Mouse (Mus musculus): ENCODE data around the gene Btg2. TPM values are rescaled to one million over a fixed set of nuclear protein-coding genes. Genes with fewer than 3 reads are reported as not detected.

Btg2 gene
- 20.8 and 28.6 TPM in 2 replicates for polyA plus RNA-seq (2014; fragmentation: Nextera tagmentation; extraction: Ambion mirVana)

DNA sequence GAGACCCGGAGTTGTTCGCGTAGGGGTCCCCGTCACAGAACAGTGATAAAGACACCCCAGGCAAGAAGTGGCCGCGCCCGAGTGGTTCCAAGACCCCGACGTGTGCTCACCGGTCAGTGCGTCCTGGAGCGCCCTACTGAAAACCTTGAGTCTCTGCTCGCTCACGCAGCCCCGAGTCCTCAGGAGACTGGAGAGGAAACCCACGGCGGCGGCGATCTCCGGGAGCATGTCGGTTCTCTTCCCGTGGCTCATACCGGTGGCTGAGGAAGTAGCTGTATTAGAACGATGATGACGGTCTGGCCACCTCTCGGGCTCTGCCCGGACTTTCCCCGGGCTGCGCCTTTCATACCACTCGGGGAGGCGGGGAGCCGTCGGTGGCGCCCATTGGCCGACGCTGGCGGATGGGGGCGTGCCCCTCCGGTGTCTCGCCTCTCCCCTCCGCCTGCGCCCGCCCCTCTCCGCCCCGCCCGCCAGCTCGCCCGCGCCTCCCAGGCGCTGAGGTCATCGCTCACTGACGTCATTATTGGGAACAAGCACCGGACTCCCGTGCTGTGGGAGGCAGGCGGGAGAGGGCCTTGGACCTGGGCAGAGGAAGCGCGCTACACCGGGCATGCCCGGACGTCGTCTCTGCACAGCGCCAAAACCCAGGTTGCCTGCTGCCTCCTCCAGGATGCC, at the start of gene Btg2:
TSS of gene Btg2 (minus strand) at position 319 of the 675 bp plus-strand sequence.
- Histone ChIP-seq H3K27me3 (ENCODE audit: control insufficient read depth, insufficient read depth, low read length) (no peaks in the 10 kb centered on the region), H3K9ac (ENCODE audit: low read depth, low read length) (peak within 1 kb of the TSS; percentile 76), H3K9me3 (ENCODE audit: control insufficient read depth, low read length) (no peaks in the 10 kb centered on the region), H3K27ac (ENCODE audit: low read depth, low read length) (peak within 1 kb of the TSS; percentile 60), H3K4me2 (replicated peaks; ENCODE audit: low read depth, low read length) (peak within 1 kb of the TSS; percentile 64), H3K36me3 (ENCODE audit: control insufficient read depth, insufficient read depth, low read length) (peaks cover 9% of the 10 kb centered on the region; the same call in 1 of the 2 replicates), H3K4me3 (ENCODE audit: low read length) (peak within 1 kb of the TSS; percentile 66), H3K4me1 (ENCODE audit: control insufficient read depth, insufficient read depth, low read length) (peaks cover 40% of the 10 kb centered on the region)
- WGBS: 0% methylated on average over 56 of the region's 62 CpGs
- peak; percentile 95 for ATAC-seq (ENCODE audit: low FRiP score, low TSS enrichment)

GRCm38 (mm10) chr1:134122195-134122594, 43.3 kb upstream of the Btg2 start:
- no peak overlapping the region for H3K27ac ChIP-seq (ENCODE audit: low read depth, low read length)
- no peak for ATAC-seq (ENCODE audit: low FRiP score, low TSS enrichment)
- peaks cover 2% of the 10 kb centered on the region; the same call in 1 of the 2 replicates for H3K9me3 ChIP-seq (ENCODE audit: control insufficient read depth, low read length)
- 61% methylated on average over 9 of the region's 9 CpGs for WGBS
- H3K4me3 ChIP-seq (ENCODE audit: low read length): no peak overlapping the region
- no peaks in the 10 kb centered on the region for H3K27me3 ChIP-seq (ENCODE audit: control insufficient read depth, insufficient read depth, low read length)
- H3K4me2 ChIP-seq (replicated peaks; ENCODE audit: low read depth, low read length): no peak overlapping the region
- H3K9ac ChIP-seq (ENCODE audit: low read depth, low read length): no peak overlapping the region
- no peaks in the 10 kb centered on the region for H3K36me3 ChIP-seq (ENCODE audit: control insufficient read depth, insufficient read depth, low read length)
- no peaks in the 10 kb centered on the region for H3K4me1 ChIP-seq (ENCODE audit: control insufficient read depth, insufficient read depth, low read length)

- H3K9ac ChIP-seq (ENCODE audit: low read depth, low read length): no peak overlapping the region
- no peaks in the 10 kb centered on the region for H3K36me3 ChIP-seq (ENCODE audit: control insufficient read depth, insufficient read depth, low read length)
- peaks cover 7% of the 10 kb centered on the region; the same call in 1 of the 2 replicates for H3K4me1 ChIP-seq (ENCODE audit: control insufficient read depth, insufficient read depth, low read length)
- 3% methylated on average over 5 of the region's 5 CpGs for WGBS
- no peak overlapping the region for H3K27ac ChIP-seq (ENCODE audit: low read depth, low read length)
- H3K9me3 ChIP-seq (ENCODE audit: control insufficient read depth, low read length): peaks cover 2% of the 10 kb centered on the region; the same call in 1 of the 2 replicates
- H3K4me3 ChIP-seq (ENCODE audit: low read length): no peak overlapping the region
- ATAC-seq (ENCODE audit: low FRiP score, low TSS enrichment): no peak
- no peak overlapping the region for H3K4me2 ChIP-seq (replicated peaks; ENCODE audit: low read depth, low read length)
- H3K27me3 ChIP-seq (ENCODE audit: control insufficient read depth, insufficient read depth, low read length): no peaks in the 10 kb centered on the region
Observed at GRCm38 (mm10) chr1:134120179-134120578, 41.3 kb upstream of the Btg2 start.

GRCm38 (mm10) chr1:134117110-134117509, 38.2 kb upstream of the Btg2 start:
- Histone ChIP-seq H3K4me1 (ENCODE audit: control insufficient read depth, insufficient read depth, low read length) (peaks cover 7% of the 10 kb centered on the region), H3K27me3 (ENCODE audit: control insufficient read depth, insufficient read depth, low read length) (no peaks in the 10 kb centered on the region), H3K27ac (ENCODE audit: low read depth, low read length) (no peak overlapping the region), H3K9me3 (ENCODE audit: control insufficient read depth, low read length) (peaks cover 2% of the 10 kb centered on the region; the same call in 1 of the 2 replicates), H3K36me3 (ENCODE audit: control insufficient read depth, insufficient read depth, low read length) (no peaks in the 10 kb centered on the region), H3K4me3 (ENCODE audit: low read length) (no peak overlapping the region), H3K9ac (ENCODE audit: low read depth, low read length) (no peak overlapping the region), H3K4me2 (replicated peaks; ENCODE audit: low read depth, low read length) (no peak overlapping the region)
- 79% methylated on average over 5 of the region's 5 CpGs for WGBS
- no peak for ATAC-seq (ENCODE audit: low FRiP score, low TSS enrichment)

DNA sequence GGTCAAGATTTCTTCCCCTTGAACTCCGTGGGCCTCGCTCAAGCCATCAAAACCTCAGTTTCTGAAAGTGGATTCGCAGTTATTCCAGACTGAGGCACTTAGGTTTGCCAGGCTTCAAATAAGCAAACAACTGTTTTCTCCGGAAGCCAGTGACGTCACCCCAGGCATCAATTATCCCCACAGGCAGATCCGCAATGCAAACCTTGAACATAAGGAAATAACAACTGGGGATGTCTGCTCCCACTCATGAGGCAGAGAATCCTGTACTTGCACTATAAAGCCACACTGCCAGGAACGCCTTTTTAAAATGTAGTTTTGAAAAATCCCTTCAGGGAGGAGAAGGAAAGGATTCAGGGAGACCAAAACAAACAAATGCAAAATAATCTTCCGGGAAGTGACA, 36.5 kb upstream of the Btg2 start:
- Histone ChIP-seq H3K4me1 (ENCODE audit: control insufficient read depth, insufficient read depth, low read length) (peaks cover 7% of the 10 kb centered on the region), H3K9me3 (ENCODE audit: control insufficient read depth, low read length) (peaks cover 2% of the 10 kb centered on the region; the same call in 1 of the 2 replicates), H3K27me3 (ENCODE audit: control insufficient read depth, insufficient read depth, low read length) (no peaks in the 10 kb centered on the region), H3K4me2 (replicated peaks; ENCODE audit: low read depth, low read length) (no peak overlapping the region), H3K9ac (ENCODE audit: low read depth, low read length) (no peak overlapping the region), H3K36me3 (ENCODE audit: control insufficient read depth, insufficient read depth, low read length) (no peaks in the 10 kb centered on the region), H3K27ac (ENCODE audit: low read depth, low read length) (no peak overlapping the region), H3K4me3 (ENCODE audit: low read length) (no peak overlapping the region)
- 60% methylated on average over 8 of the region's 8 CpGs for WGBS
- no peak for ATAC-seq (ENCODE audit: low FRiP score, low TSS enrichment)

GRCm38 (mm10) chr1:134114730-134115129, 35.8 kb upstream of the Btg2 start:
- no peak overlapping the region for H3K4me3 ChIP-seq (ENCODE audit: low read length)
- H3K27ac ChIP-seq (ENCODE audit: low read depth, low read length): no peak overlapping the region
- WGBS: 78% methylated on average over 13 of the region's 13 CpGs
- H3K4me1 ChIP-seq (ENCODE audit: control insufficient read depth, insufficient read depth, low read length): peaks cover 7% of the 10 kb centered on the region
- H3K36me3 ChIP-seq (ENCODE audit: control insufficient read depth, insufficient read depth, low read length): no peaks in the 10 kb centered on the region
- no peak overlapping the region for H3K4me2 ChIP-seq (replicated peaks; ENCODE audit: low read depth, low read length)
- no peak for ATAC-seq (ENCODE audit: low FRiP score, low TSS enrichment)
- peaks cover 2% of the 10 kb centered on the region; the same call in 1 of the 2 replicates for H3K9me3 ChIP-seq (ENCODE audit: control insufficient read depth, low read length)
- H3K27me3 ChIP-seq (ENCODE audit: control insufficient read depth, insufficient read depth, low read length): no peaks in the 10 kb centered on the region
- no peak overlapping the region for H3K9ac ChIP-seq (ENCODE audit: low read depth, low read length)

DNA sequence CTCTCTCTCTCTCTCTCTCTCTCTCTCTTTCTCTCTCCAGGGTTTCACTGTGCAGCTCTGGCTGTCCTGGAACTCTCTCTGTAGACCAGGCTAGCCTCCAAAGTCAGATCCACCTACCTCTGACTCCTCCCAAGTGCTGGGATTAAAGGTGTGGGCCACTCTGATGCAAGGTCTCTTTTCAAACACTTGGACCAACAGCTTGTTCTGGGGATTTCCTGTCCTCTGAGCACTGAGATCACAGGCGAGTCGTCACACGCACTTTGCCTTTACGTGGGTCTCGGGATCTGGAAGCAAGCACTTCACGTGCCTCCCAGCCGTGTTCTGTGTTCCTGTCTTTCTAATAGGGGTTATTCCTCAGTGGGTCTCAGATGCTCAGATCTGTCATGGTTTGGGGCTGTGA, 35.1 kb upstream of the Btg2 start:
- WGBS: 78% methylated on average over 7 of the region's 7 CpGs
- no peak for ATAC-seq (ENCODE audit: low FRiP score, low TSS enrichment)

DNA sequence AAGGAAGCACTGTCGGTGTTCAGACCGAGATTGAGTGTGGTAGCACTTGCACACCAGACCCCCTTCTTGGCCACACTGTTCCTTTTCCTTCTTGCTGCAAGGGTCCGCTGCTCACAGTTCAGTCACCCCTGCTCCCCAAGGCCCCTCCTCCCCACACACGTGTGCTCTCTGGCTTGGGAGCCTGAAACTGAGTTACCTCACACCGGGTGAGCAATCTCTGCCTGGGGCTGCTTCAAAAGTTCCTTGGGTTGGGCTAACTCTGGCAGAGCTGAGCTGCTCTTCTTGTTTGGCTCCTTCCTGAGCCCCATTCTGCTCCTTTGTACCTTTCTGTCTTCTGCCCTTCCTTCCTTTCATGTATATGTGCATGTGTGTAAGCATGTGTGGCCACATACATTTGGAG, 34.6 kb upstream of the Btg2 start:
- 53% methylated on average over 5 of the region's 5 CpGs for WGBS
- no peak overlapping the region for H3K9ac ChIP-seq (ENCODE audit: low read depth, low read length)
- H3K4me3 ChIP-seq (ENCODE audit: low read length): no peak overlapping the region
- H3K4me1 ChIP-seq (ENCODE audit: control insufficient read depth, insufficient read depth, low read length): peaks cover 7% of the 10 kb centered on the region
- no peaks in the 10 kb centered on the region for H3K9me3 ChIP-seq (ENCODE audit: control insufficient read depth, low read length)
- no peak overlapping the region for H3K4me2 ChIP-seq (replicated peaks; ENCODE audit: low read depth, low read length)
- ATAC-seq (ENCODE audit: low FRiP score, low TSS enrichment): peak; percentile 53; the same call in 1 of the 2 replicates
- no peaks in the 10 kb centered on the region for H3K27me3 ChIP-seq (ENCODE audit: control insufficient read depth, insufficient read depth, low read length)
- H3K36me3 ChIP-seq (ENCODE audit: control insufficient read depth, insufficient read depth, low read length): no peaks in the 10 kb centered on the region
- H3K27ac ChIP-seq (ENCODE audit: low read depth, low read length): no peak overlapping the region

More for the DNA sequence above, 35.1 kb upstream of the Btg2 start:
- Histone ChIP-seq H3K9me3 (ENCODE audit: control insufficient read depth, low read length) (no peaks in the 10 kb centered on the region), H3K9ac (ENCODE audit: low read depth, low read length) (no peak overlapping the region), H3K4me3 (ENCODE audit: low read length) (no peak overlapping the region), H3K4me1 (ENCODE audit: control insufficient read depth, insufficient read depth, low read length) (peaks cover 7% of the 10 kb centered on the region), H3K36me3 (ENCODE audit: control insufficient read depth, insufficient read depth, low read length) (no peaks in the 10 kb centered on the region), H3K4me2 (replicated peaks; ENCODE audit: low read depth, low read length) (no peak overlapping the region), H3K27ac (ENCODE audit: low read depth, low read length) (no peak overlapping the region), H3K27me3 (ENCODE audit: control insufficient read depth, insufficient read depth, low read length) (no peaks in the 10 kb centered on the region)

DNA sequence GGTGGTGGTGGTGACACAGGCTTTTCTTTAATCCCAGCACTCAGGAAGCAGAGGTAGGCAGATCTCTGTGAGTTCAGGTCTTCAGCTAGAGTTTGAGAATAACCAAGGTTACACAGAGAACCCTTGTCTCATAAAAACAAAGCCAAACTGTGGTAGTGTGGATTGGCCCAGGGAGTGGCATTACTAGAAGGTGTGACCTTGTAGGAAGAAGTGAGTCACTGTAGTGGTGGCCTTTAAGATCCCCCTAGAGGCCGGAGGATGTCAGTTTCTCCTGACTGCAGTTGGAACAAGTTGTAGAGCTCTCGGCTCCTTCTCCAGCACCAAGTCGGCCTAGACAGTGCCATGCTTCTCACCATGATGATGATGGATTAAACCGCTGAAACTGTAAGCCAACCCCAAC, 32.1 kb upstream of the Btg2 start, which contains the start of gene Chit1:
TSS of gene Chit1 (plus strand) at position 264 of the 400 bp plus-strand sequence.
- Histone ChIP-seq H3K4me2 (replicated peaks; ENCODE audit: low read depth, low read length) (no peak within 1 kb of the TSS), H3K4me3 (ENCODE audit: low read length) (no peak within 1 kb of the TSS), H3K27me3 (ENCODE audit: control insufficient read depth, insufficient read depth, low read length) (no peaks in the 10 kb centered on the region), H3K9me3 (ENCODE audit: control insufficient read depth, low read length) (no peaks in the 10 kb centered on the region), H3K9ac (ENCODE audit: low read depth, low read length) (no peak within 1 kb of the TSS), H3K27ac (ENCODE audit: low read depth, low read length) (no peak within 1 kb of the TSS), H3K36me3 (ENCODE audit: control insufficient read depth, insufficient read depth, low read length) (no peaks in the 10 kb centered on the region), H3K4me1 (ENCODE audit: control insufficient read depth, insufficient read depth, low read length) (peaks cover 6% of the 10 kb centered on the region)
- ATAC-seq (ENCODE audit: low FRiP score, low TSS enrichment): no peak
- WGBS: 75% methylated on average over 4 of the region's 4 CpGs

Measured in kidney, embryonic 14.5 days (tissue).